Mouse (Mus musculus) testis, adult 2 months (tissue): ENCODE results near the gene 1700016K19Rik.

Source experiments
- CTCF ChIP-seq: fragments of 200-500 bp; IDR thresholded peaks from 2 replicates; pipeline ENCODE4 v1.5.1; 2012; ENCODE audit warnings: low read depth, mild to moderate bottlenecking, inconsistent platforms, low read length, moderate library complexity; ENCODE audit not compliant: control insufficient read depth, insufficient read depth, insufficient replicate concordance
- POLR2A ChIP-seq: fragments of 200-500 bp; IDR thresholded peaks from 2 replicates; pipeline ENCODE4 v1.6.1; 2012; ENCODE audit warnings: low read depth, mild to moderate bottlenecking, inconsistent platforms, low read length, moderate library complexity; ENCODE audit not compliant: control insufficient read depth

DNA sequence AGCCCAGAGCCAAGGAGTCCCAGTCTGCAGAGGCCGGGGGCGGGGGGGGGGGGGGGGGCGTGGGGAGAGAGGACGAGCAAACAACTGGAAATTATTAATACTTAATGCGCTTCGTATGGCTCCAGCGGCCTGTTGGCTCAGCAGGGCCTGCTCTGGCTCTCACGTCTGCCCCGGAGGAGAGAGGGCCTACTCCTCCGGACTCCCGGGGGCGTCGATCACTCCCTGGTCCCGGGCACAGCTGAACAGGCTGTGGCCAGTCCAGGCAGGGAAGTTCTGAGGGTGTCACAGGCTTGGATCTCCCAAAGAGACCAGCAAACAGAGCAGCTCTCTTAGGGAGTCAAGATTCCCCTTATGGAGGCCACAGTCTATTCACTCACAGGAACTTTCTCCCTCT, 28.4 kb downstream of the 1700016K19Rik start:
- TF ChIP-seq CTCF (no peak), POLR2A (no peak)
